Mouse (Mus musculus) heart, adult 18-20 months (tissue): ENCODE measurements around the gene Tnrc6b. TPM values are rescaled to one million over a fixed set of nuclear protein-coding genes. Genes with fewer than 3 reads are reported as not detected.
A peak's percentile ranks its signal among the peaks of the same experiment; 100 is the strongest.
"Not testable (repeated sequence)": the region's sequence is repeated elsewhere in the genome, so short reads cannot be mapped to it uniquely, and the experiment has no call there.

Source experiments
- DNase-seq, 2 experiments: peaks; one replicate each; pipeline ENCODE4 v3.0.0; 2021 to 2022; ENCODE audit warnings: mixed read lengths in 1 of 2
- total RNA-seq, 2 experiments: library from RNA; stranded (reverse); gene quantifications; 2 replicates each; pipeline ENCODE4 v1.2.3; 2021

Gene Tnrc6b
- total RNA-seq, 2 experiments from 2014 or later, result 42.3 to 48.8 TPM

- no peak for DNase-seq
Measured at GRCm38 (mm10) chr15:80916621-80917020, 205.5 kb downstream of the Tnrc6b start.

- DNase-seq, result no peak
Measured at GRCm38 (mm10) chr15:80920346-80920745, 209.2 kb downstream of the Tnrc6b start.

- DNase-seq, result no peak
Measured at GRCm38 (mm10) chr15:80921781-80922180, 210.7 kb downstream of the Tnrc6b start.

GRCm38 (mm10) chr15:80924211-80924610, 213.1 kb downstream of the Tnrc6b start:
- DNase-seq, result no peak

- DNase-seq, result no peak
Measured at GRCm38 (mm10) chr15:80928811-80929355, 217.8 kb downstream of the Tnrc6b start.

GRCm38 (mm10) chr15:80930048-80930571, 219.0 kb downstream of the Tnrc6b start:
- DNase-seq, result no peak

- not testable (repeated sequence) for DNase-seq
Measured at GRCm38 (mm10) chr15:80930676-80931320, 219.7 kb downstream of the Tnrc6b start.

- no peak for DNase-seq
Measured at GRCm38 (mm10) chr15:80931345-80931960, 220.3 kb downstream of the Tnrc6b start.

GRCm38 (mm10) chr15:80934841-80935240, 223.7 kb downstream of the Tnrc6b start:
- DNase-seq, result no peak

GRCm38 (mm10) chr15:80936686-80937085, 225.6 kb downstream of the Tnrc6b start:
- DNase-seq, result peak; percentile 20 to 21

GRCm38 (mm10) chr15:80938615-80939014, 227.5 kb downstream of the Tnrc6b start:
- no peak for DNase-seq

- no peak for DNase-seq
Measured at GRCm38 (mm10) chr15:80939401-80939800, 228.3 kb downstream of the Tnrc6b start.

GRCm38 (mm10) chr15:80941468-80942040, 230.4 kb downstream of the Tnrc6b start:
- DNase-seq, result no peak

GRCm38 (mm10) chr15:80945851-80946250, 234.7 kb downstream of the Tnrc6b start:
- DNase-seq, result peak in 1 of 2 experiments; percentile 28

- peak; percentile 90 to 92 for DNase-seq
Measured at GRCm38 (mm10) chr15:80948145-80949135, 237.3 kb downstream of the Tnrc6b start, which contains the start of gene Adsl. Gene Adsl, plus strand, starts transcription at chr15:80948490.

- no peak for DNase-seq
Measured at GRCm38 (mm10) chr15:80949431-80949830, 238.3 kb downstream of the Tnrc6b start.

GRCm38 (mm10) chr15:80950055-80950454, 238.9 kb downstream of the Tnrc6b start:
- DNase-seq, result no peak

- DNase-seq, result no peak
Measured at GRCm38 (mm10) chr15:80953971-80954370, 242.9 kb downstream of the Tnrc6b start.

- DNase-seq, result no peak
Measured at GRCm38 (mm10) chr15:80954861-80955260, 243.7 kb downstream of the Tnrc6b start.

- no peak for DNase-seq
Measured at GRCm38 (mm10) chr15:80955836-80956438, 244.8 kb downstream of the Tnrc6b start.

GRCm38 (mm10) chr15:80969371-80969770, 258.3 kb downstream of the Tnrc6b start:
- no peak for DNase-seq
